Mouse (Mus musculus) CH12.LX (cell line): ENCODE results near the gene Zc3h15. TPM values are rescaled to one million over a fixed set of nuclear protein-coding genes. Genes with fewer than 3 reads are reported as not detected.

Experiments used
- DNase-seq: peaks from one replicate; pipeline ENCODE4 v3.0.0-alpha.2; 2013; ENCODE audit errors: extremely low read depth
- H3K27ac ChIP-seq: 2 replicates; pipeline ENCODE4 v1.5.1; 2012; ENCODE audit warnings: low read depth, mild to moderate bottlenecking, control low read depth, moderate library complexity; ENCODE audit not compliant: insufficient read depth
- H3K27me3 ChIP-seq: replicated peaks from 2 replicates; pipeline ENCODE3; 2012; ENCODE audit warnings: inconsistent platforms
- H3K36me3 ChIP-seq, 2 experiments: replicated peaks in 1 of 2; 2 replicates each; pipeline versions ENCODE3 to v1.6.1; 2012; ENCODE audit warnings: inconsistent platforms in 1 of 2, low read length in 1 of 2, mild to moderate bottlenecking in 1 of 2, mixed read lengths in 1 of 2, moderate library complexity in 1 of 2; ENCODE audit not compliant: control insufficient read depth in 1 of 2, insufficient read depth in 1 of 2
- H3K4me1 ChIP-seq, 2 experiments: 2 replicates each; pipeline ENCODE4 v1.6.1; 2012; ENCODE audit warnings: inconsistent platforms in 1 of 2, moderate library complexity in 1 of 2; ENCODE audit not compliant: insufficient read depth in 2 of 2, control insufficient read depth in 1 of 2
- H3K4me2 ChIP-seq: 2 replicates; pipeline ENCODE4 v1.6.1; 2012; ENCODE audit warnings: low read depth, mild to moderate bottlenecking, control low read depth; ENCODE audit not compliant: poor library complexity, insufficient read depth, severe bottlenecking
- H3K4me3 ChIP-seq, 3 experiments: fragments of 150-350 bp in 1 of 3; sonication (generic) in 1 of 3; replicated peaks in 1 of 3; 2 replicates each; pipeline versions ENCODE3 to v1.5.1; 2011 to 2012; ENCODE audit warnings: low read depth in 2 of 3, low read length in 2 of 3, mild to moderate bottlenecking in 2 of 3, moderate library complexity in 2 of 3, control low read depth in 1 of 3, improper control_type of control experiment in 1 of 3, inconsistent platforms in 1 of 3, mixed read lengths in 1 of 3; ENCODE audit not compliant: poor library complexity in 1 of 3
- H3K79me2 ChIP-seq: replicated peaks from 2 replicates; pipeline ENCODE4 v1.6.1; 2012; ENCODE audit warnings: mild to moderate bottlenecking, moderate library complexity; ENCODE audit not compliant: control insufficient read depth, poor library complexity, insufficient read depth, severe bottlenecking; ENCODE audit errors: extremely low read depth
- H3K9ac ChIP-seq: 2 replicates; pipeline ENCODE4 v1.6.1; 2012; ENCODE audit warnings: low read depth, mild to moderate bottlenecking, control low read depth, moderate library complexity; ENCODE audit not compliant: insufficient read depth
- H3K9me3 ChIP-seq: replicated peaks from 2 replicates; pipeline ENCODE3; 2012; ENCODE audit warnings: low read length, inconsistent platforms, mixed read lengths
- BHLHE40 ChIP-seq: IDR thresholded peaks from 2 replicates; pipeline ENCODE4 v1.6.1; 2011; ENCODE audit warnings: mild to moderate bottlenecking, low read depth, low read length, improper control_type of control experiment
- CHD2 ChIP-seq: IDR thresholded peaks from 2 replicates; pipeline ENCODE4 v1.6.1; 2011; ENCODE audit warnings: low read length, improper control_type of control experiment
- CTCF ChIP-seq, 2 experiments: IDR thresholded peaks in 1 of 2; conservative IDR thresholded peaks in 1 of 2; 2 replicates each; pipeline ENCODE4 v1.5.1; 2011 to 2012; ENCODE audit warnings: low read depth in 2 of 2, low read length in 2 of 2, improper control_type of control experiment in 1 of 2, inconsistent platforms in 1 of 2, mild to moderate bottlenecking in 1 of 2, moderate library complexity in 1 of 2
- E2F4 ChIP-seq: IDR thresholded peaks from 2 replicates; pipeline ENCODE4 v1.6.1; 2011; ENCODE audit warnings: low read depth, low read length, improper control_type of control experiment; ENCODE audit not compliant: insufficient replicate concordance
- ELF1 ChIP-seq: IDR thresholded peaks from 2 replicates; pipeline ENCODE4 v1.6.1; 2014; ENCODE audit warnings: low read depth, mild to moderate bottlenecking, inconsistent platforms, low read length, improper control_type of control experiment
- EP300 ChIP-seq: IDR thresholded peaks from 2 replicates; pipeline ENCODE4 v1.6.1; 2011; ENCODE audit warnings: low read length, improper control_type of control experiment
- ETS1 ChIP-seq: conservative IDR thresholded peaks from 2 replicates; pipeline ENCODE4 v1.6.1; 2012; ENCODE audit warnings: low read depth, mild to moderate bottlenecking, inconsistent platforms, low read length, improper control_type of control experiment, moderate library complexity
- GABPA ChIP-seq: IDR thresholded peaks from 2 replicates; pipeline ENCODE4 v1.6.1; 2012; ENCODE audit warnings: low read depth, low read length, improper control_type of control experiment, inconsistent platforms; ENCODE audit not compliant: insufficient replicate concordance
- HCFC1 ChIP-seq: IDR thresholded peaks from 2 replicates; pipeline ENCODE4 v1.6.1; 2012; ENCODE audit warnings: low read depth, mild to moderate bottlenecking, inconsistent platforms, low read length, improper control_type of control experiment
- IRF4 ChIP-seq: IDR thresholded peaks from 2 replicates; pipeline ENCODE4 v1.6.1; 2014; ENCODE audit warnings: low read depth, mild to moderate bottlenecking, inconsistent platforms, low read length, improper control_type of control experiment
- JUN ChIP-seq: IDR thresholded peaks from 2 replicates; pipeline ENCODE4 v1.6.1; 2011; ENCODE audit warnings: low read depth, mild to moderate bottlenecking, low read length, improper control_type of control experiment, moderate library complexity; ENCODE audit not compliant: insufficient read depth
- JUND ChIP-seq: conservative IDR thresholded peaks from 2 replicates; pipeline ENCODE4 v1.6.1; 2011; ENCODE audit warnings: low read depth, low read length, improper control_type of control experiment
- KAT2A ChIP-seq: IDR thresholded peaks from 2 replicates; pipeline ENCODE4 v1.6.1; 2012; ENCODE audit warnings: low read length, improper control_type of control experiment, inconsistent platforms; ENCODE audit not compliant: insufficient replicate concordance
- MAFK ChIP-seq: IDR thresholded peaks from 2 replicates; pipeline ENCODE4 v1.6.1; 2011; ENCODE audit warnings: low read length, improper control_type of control experiment; ENCODE audit not compliant: insufficient replicate concordance
- MAX ChIP-seq: IDR thresholded peaks from 2 replicates; pipeline ENCODE4 v1.6.1; 2011; ENCODE audit warnings: low read length, improper control_type of control experiment
- MAZ ChIP-seq: IDR thresholded peaks from 2 replicates; pipeline ENCODE4 v1.6.1; 2012; ENCODE audit warnings: low read depth, mild to moderate bottlenecking, inconsistent platforms, low read length, improper control_type of control experiment, moderate library complexity
- MEF2A ChIP-seq: IDR thresholded peaks from 2 replicates; pipeline ENCODE4 v1.6.1; 2014; ENCODE audit warnings: low read depth, mild to moderate bottlenecking, inconsistent platforms, low read length, improper control_type of control experiment, borderline replicate concordance
- MXI1 ChIP-seq: IDR thresholded peaks from 2 replicates; pipeline ENCODE4 v1.6.1; 2011; ENCODE audit warnings: mild to moderate bottlenecking, low read depth, low read length, improper control_type of control experiment
- NELFE ChIP-seq: IDR thresholded peaks from 2 replicates; pipeline ENCODE4 v1.6.1; 2011; ENCODE audit warnings: low read depth, low read length, improper control_type of control experiment
- NRF1 ChIP-seq: IDR thresholded peaks from 2 replicates; pipeline ENCODE4 v1.6.1; 2014; ENCODE audit warnings: low read depth, mild to moderate bottlenecking, inconsistent platforms, low read length, improper control_type of control experiment, moderate library complexity
- PAX5 ChIP-seq: IDR thresholded peaks from 2 replicates; pipeline ENCODE4 v1.6.1; 2012; ENCODE audit warnings: low read length, inconsistent platforms, mixed read lengths
- POLR2A ChIP-seq: IDR thresholded peaks from 2 replicates; pipeline ENCODE4 v1.6.1; 2011; ENCODE audit warnings: low read depth, mild to moderate bottlenecking, improper control_type of control experiment, low read length
- POLR2AphosphoS2 ChIP-seq: IDR thresholded peaks from 2 replicates; pipeline ENCODE4 v1.6.1; 2011; ENCODE audit warnings: low read depth, low read length, improper control_type of control experiment
- RAD21 ChIP-seq: IDR thresholded peaks from 2 replicates; pipeline ENCODE4 v1.6.1; 2011; ENCODE audit warnings: low read depth, mild to moderate bottlenecking, low read length, improper control_type of control experiment, moderate library complexity
- RCOR1 ChIP-seq: conservative IDR thresholded peaks from 2 replicates; pipeline ENCODE4 v1.6.1; 2012; ENCODE audit warnings: low read depth, mild to moderate bottlenecking, inconsistent platforms, low read length, improper control_type of control experiment
- SIN3A ChIP-seq: IDR thresholded peaks from 2 replicates; pipeline ENCODE4 v1.6.1; 2012; ENCODE audit warnings: low read length, improper control_type of control experiment, inconsistent platforms
- TBP ChIP-seq: conservative IDR thresholded peaks from 2 replicates; pipeline ENCODE4 v1.6.1; 2011; ENCODE audit warnings: low read depth, low read length, improper control_type of control experiment
- TCF12 ChIP-seq: IDR thresholded peaks from 2 replicates; pipeline ENCODE4 v1.6.1; 2014; ENCODE audit warnings: low read depth, mild to moderate bottlenecking, inconsistent platforms, low read length, improper control_type of control experiment
- UBTF ChIP-seq: IDR thresholded peaks from 2 replicates; pipeline ENCODE4 v1.6.1; 2012; ENCODE audit warnings: low read depth, mild to moderate bottlenecking, inconsistent platforms, low read length, improper control_type of control experiment, moderate library complexity
- USF1 ChIP-seq: IDR thresholded peaks from 2 replicates; pipeline ENCODE4 v1.6.1; 2014; ENCODE audit warnings: low read depth, mild to moderate bottlenecking, inconsistent platforms, low read length, improper control_type of control experiment
- ZC3H11A ChIP-seq: IDR thresholded peaks from 2 replicates; pipeline ENCODE4 v1.6.1; 2012; ENCODE audit warnings: low read depth, mild to moderate bottlenecking, inconsistent platforms, low read length, improper control_type of control experiment
- ZKSCAN1 ChIP-seq: IDR thresholded peaks from 2 replicates; pipeline ENCODE4 v1.6.1; 2012; ENCODE audit warnings: low read depth, inconsistent platforms, low read length, improper control_type of control experiment, borderline replicate concordance
- ZMIZ1 ChIP-seq: IDR thresholded peaks from 2 replicates; pipeline ENCODE4 v1.6.1; 2012; ENCODE audit warnings: low read depth, mild to moderate bottlenecking, inconsistent platforms, low read length, improper control_type of control experiment
- ZNF384 ChIP-seq: IDR thresholded peaks from 2 replicates; pipeline ENCODE4 v1.6.1; 2012; ENCODE audit warnings: low read depth, low read length, improper control_type of control experiment, inconsistent platforms
- dilution Hi-C: fragments of 300-500 bp; cut with MboI; formaldehyde crosslinking; loops from 2 replicates; pipeline ENCODE4 v1.14.3; 2020; ENCODE audit warnings: low sequenced_read_pairs; ENCODE audit not compliant: extremely low pct_unique_long_range_greater_than_20kb, extremely low pct_ligation_motif_present
- in situ Hi-C: fragments of 300-500 bp; cut with MboI; formaldehyde crosslinking; loops from 3 replicates; pipeline ENCODE4 v1.14.3; 2019; ENCODE audit warnings: low sequenced_read_pairs, low pct_ligation_motif_present, low pct_unique_long_range_greater_than_20kb, mixed read lengths
- polyA plus RNA-seq: library from polyadenylated mRNA; unstranded; fragments of >175 nt; gene quantifications from 2 replicates; pipeline ENCODE4 v1.2.1, GENCODE M21; 2012; ENCODE audit warnings: low read depth; ENCODE audit not compliant: insufficient read length
- total RNA-seq, 2 experiments: library from RNA; depleted of rRNA; stranded (reverse); fragments of 300-350 nt in 1 of 2; fragments of >200 nt in 1 of 2; gene quantifications; 2 replicates each; pipeline ENCODE4 v1.2.3; 2012 to 2014

Zc3h15 gene
- total and polyA plus RNA-seq, 3 experiments, result 172 to 277 (median 233) TPM

GRCm38 (mm10) chr2:83622792-83623191 lies 21.4 kb upstream of the Zc3h15 start:
- Histone ChIP-seq H3K79me2 (no peaks in the 10 kb centered on the region), H3K4me2 (peak overlapping the region; percentile 34), H3K27me3 (no peaks in the 10 kb centered on the region), H3K9ac (0 out of 2 replicates have a peak overlapping the region, but pooled peaks have one; percentile 0), H3K4me1 (peaks cover 3 to 6% of the 10 kb centered on the region in 2 experiments; a peak in 3 of 4 replicates), H3K36me3 (no peaks in the 10 kb centered on the region), H3K27ac (no peak overlapping the region), H3K9me3 (no peaks in the 10 kb centered on the region)
- dilution Hi-C loops, result no loop called here
- in situ Hi-C loops, result no loop called here
- no peak for DNase-seq
- no peak for TF ChIP-seq E2F4
- TF ChIP-seq GABPA, result no peak
- no peak for TF ChIP-seq NRF1
- TF ChIP-seq RAD21, result no peak
- TF ChIP-seq KAT2A, result no peak
- peak; percentile 42; the same call in 1 of the 2 replicates for TF ChIP-seq MEF2A
- TF ChIP-seq IRF4, result no peak
- TF ChIP-seq TBP, result peak; percentile 70; the same call in 1 of the 2 replicates
- TF ChIP-seq TCF12, result 0 out of 2 replicates have a peak, but pooled peaks have one; percentile 35
- no peak for TF ChIP-seq JUND
- no peak for TF ChIP-seq PAX5
- no peak for TF ChIP-seq USF1
- TF ChIP-seq ETS1, result peak; percentile 50; the same call in 1 of the 2 replicates
- TF ChIP-seq SIN3A, result no peak
- TF ChIP-seq EP300, result no peak
- no peak for TF ChIP-seq MAX
- TF ChIP-seq ELF1, result peak; percentile 18; the same call in 1 of the 2 replicates
- TF ChIP-seq POLR2A, result no peak
- TF ChIP-seq MXI1, result no peak
- no peak for TF ChIP-seq RCOR1
- TF ChIP-seq CTCF (conservative IDR thresholded peaks at IDR 0.05 in 1 of 2, IDR thresholded peaks at IDR 0.05 in 1 of 2; ENCODE audit: low read depth in 2 of 2, low read length in 2 of 2), result no peak
- TF ChIP-seq HCFC1, result no peak
- TF ChIP-seq ZNF384, result no peak
- TF ChIP-seq POLR2AphosphoS2, result no peak
- no peak for TF ChIP-seq UBTF
- TF ChIP-seq ZC3H11A, result no peak
- no peak for TF ChIP-seq NELFE
- TF ChIP-seq CHD2, result no peak
- no peak for TF ChIP-seq MAZ
- no peak for TF ChIP-seq ZMIZ1
- no peak for TF ChIP-seq ZKSCAN1
- TF ChIP-seq BHLHE40, result peak; percentile 63
- TF ChIP-seq MAFK, result no peak
- no peak for TF ChIP-seq JUN
- TF ChIP-seq, all 38 proteins: peak for 6
- no peak overlapping the region for H3K4me3 ChIP-seq
